In genomic region chr5:133898025-133898598, GRCm38 (mm10) we compare ENCODE assay signal across 9 mouse cellular contexts.
DNase-seq lines count a peak whose midpoint lies in the region; ATAC-seq and TF ChIP-seq lines count a peak whose summit lies in the region.
"Had no signal": no experiment of that assay in that cellular context is flagged by ENCODE, and none has a peak within 500 bp of the region (broad histone marks: within the 10 kb centered on the region; RNA-seq: fewer than 3 reads in every experiment).

No protein-coding gene starts in this region.

- no peak overlapping the region for H3K9ac ChIP-seq in midbrain, embryonic 12.5 days (replicated peaks)
- H3K9ac ChIP-seq in midbrain, embryonic 15.5 days: no peak overlapping the region
- H3K9ac ChIP-seq in limb, embryonic 14.5 days (ENCODE audit: low read depth, low read length, severe bottlenecking): no peak overlapping the region

- H3K4me2 ChIP-seq in midbrain, embryonic 12.5 days (replicated peaks): no peak overlapping the region
- H3K4me2 ChIP-seq in midbrain, embryonic 15.5 days: no peak overlapping the region
- H3K4me2 ChIP-seq in limb, embryonic 14.5 days (replicated peaks; ENCODE audit: low read depth, low read length, severe bottlenecking): no peak overlapping the region

- H3K4me3 ChIP-seq in midbrain, embryonic 12.5 days: no peak overlapping the region
- H3K4me3 ChIP-seq in midbrain, embryonic 15.5 days: no peak overlapping the region
- no peak overlapping the region for H3K4me3 ChIP-seq in limb, embryonic 14.5 days (replicated peaks; ENCODE audit: low read length)
- H3K4me3 ChIP-seq: myocyte had no signal

- ATAC-seq in midbrain, embryonic 12.5 days (ENCODE audit: low FRiP score, low read depth): peak; percentile 49; the same call in 1 of the 2 replicates
- ATAC-seq in midbrain, embryonic 15.5 days (replicated peaks): no peak
- no peak for ATAC-seq in limb, embryonic 14.5 days (ENCODE audit: low FRiP score, low read depth)

- H3K9me3 ChIP-seq in midbrain, embryonic 12.5 days: no peaks in the 10 kb centered on the region
- H3K9me3 ChIP-seq in midbrain, embryonic 15.5 days: no peaks in the 10 kb centered on the region
- no peaks in the 10 kb centered on the region for H3K9me3 ChIP-seq in limb, embryonic 14.5 days (ENCODE audit: control insufficient read depth, low read length)

- intact Hi-C loops in heart, postnatal 10 days (cut with DNase I): no loop called here
- intact Hi-C loops in heart, postnatal 25 days (cut with DNase I): loop anchor here (10.0 kb wide), 1 partner anchor 1783 kb away; no protein-coding TSS in a partner anchor

- no peaks in the 10 kb centered on the region for H3K4me1 ChIP-seq in midbrain, embryonic 12.5 days
- no peaks in the 10 kb centered on the region for H3K4me1 ChIP-seq in midbrain, embryonic 15.5 days
- H3K4me1 ChIP-seq in limb, embryonic 14.5 days (ENCODE audit: control insufficient read depth, insufficient read depth, low read length): no peaks in the 10 kb centered on the region

- peak; percentile 3 to 7 for DNase-seq in heart, postnatal 10 days
- no peak for DNase-seq in heart, postnatal 25 days (ENCODE audit: low spot score)
- peak; percentile 50 to 70 for DNase-seq in cerebellum, postnatal 14 days
- peak; percentile 52 for DNase-seq in limb, embryonic 14.5 days (ENCODE audit: low spot score)
- no peak for DNase-seq in urinary bladder, adult 2 months (ENCODE audit: low spot score)
- DNase-seq in testis, postnatal 14 days (ENCODE audit: low spot score): no peak

- H3K27me3 ChIP-seq in midbrain, embryonic 12.5 days: peaks cover 11% of the 10 kb centered on the region; the same call in 1 of the 2 replicates
- H3K27me3 ChIP-seq in midbrain, embryonic 15.5 days (replicated peaks): no peaks in the 10 kb centered on the region
- no peaks in the 10 kb centered on the region for H3K27me3 ChIP-seq in limb, embryonic 14.5 days (ENCODE audit: control insufficient read depth, insufficient read depth, low read length)

- H3K36me3 ChIP-seq in midbrain, embryonic 12.5 days: no peaks in the 10 kb centered on the region
- no peaks in the 10 kb centered on the region for H3K36me3 ChIP-seq in midbrain, embryonic 15.5 days (replicated peaks)
- no peaks in the 10 kb centered on the region for H3K36me3 ChIP-seq in limb, embryonic 14.5 days (ENCODE audit: control insufficient read depth, insufficient read depth, low read length)

- 79% methylated on average over 4 of the region's 4 CpGs for WGBS in midbrain, embryonic 12.5 days
- 71% methylated on average over 4 of the region's 4 CpGs for WGBS in midbrain, embryonic 15.5 days
- WGBS in limb, embryonic 14.5 days: 49% methylated on average over 4 of the region's 4 CpGs

- no peak for TF ChIP-seq POLR2A in limb, embryonic 14.5 days (IDR thresholded peaks at IDR 0.05; ENCODE audit: borderline replicate concordance, extremely low read depth, insufficient read depth, insufficient read length)

- H3K27ac ChIP-seq in midbrain, embryonic 12.5 days (replicated peaks): no peak overlapping the region
- no peak overlapping the region for H3K27ac ChIP-seq in midbrain, embryonic 15.5 days
- H3K27ac ChIP-seq in limb, embryonic 14.5 days (replicated peaks; ENCODE audit: low read depth, low read length): no peak overlapping the region

Comparison
In these comparisons a context has a peak if more than half of its experiments do, and no peak if none do; other contexts are left out.
1. DNase-seq: peak in heart, postnatal 10 days (2 of 2), cerebellum, postnatal 14 days (2 of 2) and limb, embryonic 14.5 days (single experiment); none in heart, postnatal 25 days (single experiment), urinary bladder, adult 2 months (single experiment) and testis, postnatal 14 days (single experiment).